Mouse (Mus musculus) midbrain, embryonic 15.5 days (tissue): Measurements from ENCODE around the gene Fam25c. TPM values are rescaled to one million over a fixed set of nuclear protein-coding genes. Genes with fewer than 3 reads are reported as not detected.
A peak's percentile ranks its signal among the peaks of the same experiment; 100 is the strongest.

Experiments
- ATAC-seq: fragments of 200-750 bp; cut with Nextera tagmentation; replicated peaks from 2 replicates; pipeline ENCODE4 v1.8.0; 2017; ENCODE audit warnings: moderate TSS enrichment
- H3K27ac ChIP-seq: fragments of 300-500 bp; sonication (generic); 2 replicates; pipeline ENCODE4 v1.5.1; 2015; ENCODE audit warnings: mild to moderate bottlenecking, inconsistent platforms
- H3K27me3 ChIP-seq: fragments of 300-500 bp; sonication (generic); replicated peaks from 2 replicates; pipeline ENCODE4 v1.6.1; 2015; ENCODE audit warnings: inconsistent platforms
- H3K36me3 ChIP-seq: fragments of 300-500 bp; sonication (generic); replicated peaks from 2 replicates; pipeline ENCODE4 v1.6.1; 2015; ENCODE audit warnings: inconsistent platforms
- H3K4me1 ChIP-seq: fragments of 300-500 bp; sonication (generic); 2 replicates; pipeline ENCODE4 v1.6.1; 2015; ENCODE audit warnings: inconsistent platforms
- H3K4me2 ChIP-seq: fragments of 300-500 bp; sonication (generic); 2 replicates; pipeline ENCODE4 v1.6.1; 2015; ENCODE audit warnings: inconsistent platforms, mild to moderate bottlenecking, moderate library complexity
- H3K4me3 ChIP-seq: fragments of 300-500 bp; sonication (generic); 2 replicates; pipeline ENCODE4 v1.5.1; 2015; ENCODE audit warnings: mild to moderate bottlenecking, inconsistent platforms
- H3K9ac ChIP-seq: fragments of 300-500 bp; sonication (generic); 2 replicates; pipeline ENCODE4 v1.6.1; 2015; ENCODE audit warnings: mild to moderate bottlenecking, inconsistent platforms
- H3K9me3 ChIP-seq: fragments of 300-500 bp; sonication (generic); 2 replicates; pipeline ENCODE4 v1.6.1; 2016; ENCODE audit warnings: inconsistent platforms
- WGBS: fragments of 180-500 bp; shearing (Covaris S2); methylation state at CpG from one replicate; pipeline ENCODE4 v1.1.7; 2015; ENCODE audit warnings: mixed read lengths; 5-methylcytosine and 5-hydroxymethylcytosine counted together
- polyA plus RNA-seq: library from polyadenylated mRNA; unstranded; fragments of >200 nt; fragmentation: Nextera tagmentation; extraction: Ambion mirVana; gene quantifications from 2 replicates; pipeline ENCODE4 v1.2.1, GENCODE M21; 2015

Fam25c gene
- polyA plus RNA-seq = not detected in 2 replicates

DNA sequence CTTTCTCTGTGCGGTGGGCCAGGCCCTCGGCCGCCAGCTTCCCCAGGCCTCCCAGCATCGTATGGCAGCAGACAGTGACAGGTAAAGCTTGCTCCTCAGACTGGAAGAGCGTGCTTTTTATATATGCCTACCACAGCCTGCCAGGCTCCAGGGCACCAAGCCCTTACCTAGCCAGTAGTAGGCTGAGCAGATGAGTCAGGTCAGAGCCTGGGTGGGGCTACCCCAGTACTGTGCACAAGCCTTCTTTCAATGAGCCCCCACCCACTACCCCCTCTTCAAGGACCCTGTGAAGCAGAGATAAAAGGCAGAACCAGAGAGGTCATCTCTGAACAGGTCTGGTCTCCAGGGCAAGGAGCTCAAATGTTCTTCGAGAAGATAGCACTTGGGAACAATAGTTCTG lies at the start of gene Fam25c:
Fam25c (minus strand) TSS at position 133 of the 400 bp plus-strand sequence.
- H3K9ac ChIP-seq = no peak within 1 kb of the TSS
- no peaks in the 10 kb centered on the region for H3K36me3 ChIP-seq
- H3K4me1 ChIP-seq = no peaks in the 10 kb centered on the region
- no peaks in the 10 kb centered on the region for H3K9me3 ChIP-seq
- H3K27me3 ChIP-seq = no peaks in the 10 kb centered on the region
- H3K4me2 ChIP-seq = no peak within 1 kb of the TSS
- no peak within 1 kb of the TSS for H3K27ac ChIP-seq
- 91% methylated on average over 6 of the region's 6 CpGs for WGBS
- no peak within 1 kb of the TSS for H3K4me3 ChIP-seq
- ATAC-seq = no peak

GRCm38 (mm10) chr14:34403424-34403823 lies 48.2 kb upstream of the Fam25c start:
- H3K4me1 ChIP-seq = no peaks in the 10 kb centered on the region
- H3K9ac ChIP-seq = no peak overlapping the region
- no peak for ATAC-seq
- no peak overlapping the region for H3K27ac ChIP-seq
- H3K4me2 ChIP-seq = no peak overlapping the region
- H3K9me3 ChIP-seq = no peaks in the 10 kb centered on the region
- H3K27me3 ChIP-seq = no peaks in the 10 kb centered on the region
- WGBS = 98% methylated on average over 7 of the region's 7 CpGs
- H3K36me3 ChIP-seq = peaks cover 3% of the 10 kb centered on the region; the same call in 1 of the 2 replicates
- H3K4me3 ChIP-seq = no peak overlapping the region

GRCm38 (mm10) chr14:34402871-34403270 lies 47.6 kb upstream of the Fam25c start:
- Histone ChIP-seq H3K4me1 (no peaks in the 10 kb centered on the region), H3K27ac (no peak overlapping the region), H3K4me3 (no peak overlapping the region), H3K9ac (no peak overlapping the region), H3K36me3 (peaks cover 3% of the 10 kb centered on the region; the same call in 1 of the 2 replicates), H3K27me3 (no peaks in the 10 kb centered on the region), H3K9me3 (no peaks in the 10 kb centered on the region), H3K4me2 (no peak overlapping the region)
- no peak for ATAC-seq
- WGBS = 86% methylated on average over 8 of the region's 8 CpGs

- H3K9ac ChIP-seq = no peak overlapping the region
- H3K4me1 ChIP-seq = no peaks in the 10 kb centered on the region
- no peak overlapping the region for H3K4me3 ChIP-seq
- ATAC-seq = no peak
- H3K27me3 ChIP-seq = no peaks in the 10 kb centered on the region
- no peak overlapping the region for H3K27ac ChIP-seq
- H3K36me3 ChIP-seq = peaks cover 3% of the 10 kb centered on the region; the same call in 1 of the 2 replicates
- H3K4me2 ChIP-seq = no peak overlapping the region
- H3K9me3 ChIP-seq = no peaks in the 10 kb centered on the region
- WGBS = 58% methylated on average over 6 of the region's 6 CpGs
Observed at GRCm38 (mm10) chr14:34401135-34401534, 45.9 kb upstream of the Fam25c start.

- H3K9ac ChIP-seq = no peak overlapping the region
- H3K4me3 ChIP-seq = no peak overlapping the region
- peaks cover 3% of the 10 kb centered on the region; the same call in 1 of the 2 replicates for H3K36me3 ChIP-seq
- no peak for ATAC-seq
- H3K27me3 ChIP-seq = no peaks in the 10 kb centered on the region
- no peak overlapping the region for H3K27ac ChIP-seq
- no peaks in the 10 kb centered on the region for H3K4me1 ChIP-seq
- no peak overlapping the region for H3K4me2 ChIP-seq
- H3K9me3 ChIP-seq = no peaks in the 10 kb centered on the region
- 96% methylated on average over 3 of the region's 3 CpGs for WGBS
Observed at GRCm38 (mm10) chr14:34400021-34400420, 44.8 kb upstream of the Fam25c start.

DNA sequence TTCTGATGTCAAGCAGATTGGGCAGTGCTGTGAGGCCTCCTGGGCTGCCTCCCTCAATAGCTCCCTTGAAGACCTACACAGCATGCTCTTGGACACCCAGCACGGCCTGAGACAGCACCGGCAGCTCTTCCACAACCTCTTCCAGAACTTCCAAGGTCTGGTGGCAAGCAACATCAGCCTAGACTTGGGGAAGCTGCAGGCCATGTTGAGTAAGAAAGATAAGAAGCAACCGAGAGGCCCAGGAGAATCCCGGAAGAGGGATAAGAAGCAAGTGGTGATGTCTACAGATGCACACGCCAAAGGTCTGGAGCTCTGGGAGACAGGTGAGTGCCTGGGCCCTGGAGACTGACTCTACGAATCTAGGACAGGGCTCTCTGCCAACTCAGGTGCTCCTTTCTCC lies 44.1 kb upstream of the Fam25c start:
- WGBS = 95% methylated on average over 6 of the region's 6 CpGs
- Histone ChIP-seq H3K27ac (no peak overlapping the region), H3K9me3 (no peaks in the 10 kb centered on the region), H3K4me3 (no peak overlapping the region), H3K9ac (no peak overlapping the region), H3K36me3 (peaks cover 3% of the 10 kb centered on the region; the same call in 1 of the 2 replicates), H3K4me1 (no peaks in the 10 kb centered on the region), H3K4me2 (no peak overlapping the region), H3K27me3 (no peaks in the 10 kb centered on the region)
- ATAC-seq = no peak

DNA sequence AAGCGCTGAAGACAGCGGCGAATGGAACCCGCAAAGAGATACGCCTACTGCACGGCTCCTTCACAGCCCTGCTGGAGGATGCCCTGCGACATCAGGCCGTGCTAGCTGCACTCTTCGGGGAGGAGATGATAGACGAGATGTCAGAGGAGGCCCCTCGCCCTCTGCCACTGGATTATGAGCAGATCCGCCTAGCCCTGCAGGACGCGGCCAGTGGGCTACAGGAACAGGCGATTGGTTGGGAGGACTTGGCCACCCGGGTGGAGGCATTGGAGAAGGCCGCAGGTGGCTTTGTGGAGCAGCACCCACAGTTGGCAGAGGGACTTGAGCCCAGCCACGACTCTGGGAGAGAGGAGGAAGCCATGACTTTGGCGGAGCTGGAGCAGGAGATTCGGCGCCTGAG lies 43.7 kb upstream of the Fam25c start:
- no peaks in the 10 kb centered on the region for H3K9me3 ChIP-seq
- ATAC-seq = no peak
- no peaks in the 10 kb centered on the region; the same call in 1 of the 2 replicates for H3K36me3 ChIP-seq
- no peak overlapping the region for H3K9ac ChIP-seq
- H3K27me3 ChIP-seq = no peaks in the 10 kb centered on the region
- no peak overlapping the region for H3K27ac ChIP-seq
- H3K4me1 ChIP-seq = no peaks in the 10 kb centered on the region
- WGBS = 91% methylated on average over 21 of the region's 21 CpGs
- H3K4me3 ChIP-seq = no peak overlapping the region
- H3K4me2 ChIP-seq = no peak overlapping the region

- Histone ChIP-seq H3K9ac (no peak overlapping the region), H3K27me3 (no peaks in the 10 kb centered on the region), H3K4me2 (no peak overlapping the region), H3K9me3 (no peaks in the 10 kb centered on the region), H3K4me3 (no peak overlapping the region), H3K4me1 (no peaks in the 10 kb centered on the region), H3K36me3 (no peaks in the 10 kb centered on the region; the same call in 1 of the 2 replicates), H3K27ac (no peak overlapping the region)
- 95% methylated on average over 5 of the region's 5 CpGs for WGBS
- ATAC-seq = no peak
Observed at GRCm38 (mm10) chr14:34397871-34398270, 42.6 kb upstream of the Fam25c start.

DNA sequence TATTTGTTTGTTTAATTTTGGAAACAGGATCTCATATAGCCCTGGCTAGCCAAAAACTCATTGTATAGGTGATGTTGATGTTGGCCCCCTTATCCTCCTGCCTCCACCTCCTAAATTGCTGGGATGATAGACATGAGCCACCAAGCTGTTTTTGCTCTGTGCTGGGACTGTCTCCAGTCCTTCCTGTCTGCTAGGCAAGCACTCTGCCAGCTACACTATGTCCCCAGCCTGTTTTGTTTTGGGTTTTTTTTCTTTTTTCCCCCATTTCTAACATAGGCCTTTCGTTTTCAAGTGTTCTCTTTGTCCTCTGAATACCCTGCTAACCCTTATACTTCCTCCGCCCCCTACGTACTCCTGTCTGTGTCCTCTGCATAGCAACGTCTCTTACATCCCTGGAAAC lies 38.1 kb upstream of the Fam25c start:
- Histone ChIP-seq H3K9ac (no peak overlapping the region), H3K27ac (no peak overlapping the region), H3K9me3 (no peaks in the 10 kb centered on the region), H3K27me3 (no peaks in the 10 kb centered on the region), H3K4me3 (no peak overlapping the region), H3K36me3 (no peaks in the 10 kb centered on the region), H3K4me1 (no peaks in the 10 kb centered on the region), H3K4me2 (no peak overlapping the region)
- WGBS = 30% methylated on average over 4 of the region's 4 CpGs
- ATAC-seq = no peak

GRCm38 (mm10) chr14:34382921-34383704 lies 27.9 kb upstream of the Fam25c start:
- WGBS = 94% methylated on average over 9 of the region's 9 CpGs
- Histone ChIP-seq H3K9me3 (no peaks in the 10 kb centered on the region), H3K4me1 (peaks cover 9% of the 10 kb centered on the region; the same call in 1 of the 2 replicates), H3K27me3 (no peaks in the 10 kb centered on the region), H3K9ac (no peak overlapping the region), H3K4me2 (no peak overlapping the region), H3K4me3 (no peak overlapping the region), H3K27ac (no peak overlapping the region), H3K36me3 (no peaks in the 10 kb centered on the region)
- no peak for ATAC-seq

GRCm38 (mm10) chr14:34378560-34379331 lies 23.5 kb upstream of the Fam25c start:
- Histone ChIP-seq H3K4me3 (no peak overlapping the region), H3K27me3 (no peaks in the 10 kb centered on the region), H3K9me3 (no peaks in the 10 kb centered on the region), H3K4me1 (peaks cover 9% of the 10 kb centered on the region; the same call in 1 of the 2 replicates), H3K36me3 (no peaks in the 10 kb centered on the region), H3K27ac (no peak overlapping the region), H3K9ac (no peak overlapping the region), H3K4me2 (no peak overlapping the region)
- WGBS = 49% methylated on average over 11 of the region's 11 CpGs
- peak; percentile 46 for ATAC-seq

GRCm38 (mm10) chr14:34377121-34377520 lies 21.9 kb upstream of the Fam25c start:
- no peaks in the 10 kb centered on the region for H3K36me3 ChIP-seq
- H3K4me1 ChIP-seq = peaks cover 9% of the 10 kb centered on the region; the same call in 1 of the 2 replicates
- no peaks in the 10 kb centered on the region for H3K9me3 ChIP-seq
- H3K27ac ChIP-seq = no peak overlapping the region
- no peak overlapping the region for H3K4me2 ChIP-seq
- WGBS = 79% methylated on average over 4 of the region's 4 CpGs
- ATAC-seq = no peak
- no peaks in the 10 kb centered on the region for H3K27me3 ChIP-seq
- H3K9ac ChIP-seq = no peak overlapping the region
- H3K4me3 ChIP-seq = no peak overlapping the region
